Mouse (Mus musculus): ENCODE measurements around the gene Als2cr12. TPM values are rescaled to one million over a fixed set of nuclear protein-coding genes. Genes with fewer than 3 reads are reported as not detected.
"Not testable (repeated sequence)": the region's sequence is repeated elsewhere in the genome, so short reads cannot be mapped to it uniquely, and the experiment has no call there.

The Als2cr12 gene
- total RNA-seq, 2 experiments from 2014 or later = not detected

- intact Hi-C loops (cut with DNase I) = no loop called here
- DNase-seq (ENCODE audit: low spot score in 2 of 2) = no peak
Measured at GRCm38 (mm10) chr1:58621251-58621650, 74.5 kb downstream of the Als2cr12 start.

GRCm38 (mm10) chr1:58618766-58619165, 77.0 kb downstream of the Als2cr12 start:
- no peak for DNase-seq (ENCODE audit: low spot score in 2 of 2)
- intact Hi-C loops (cut with DNase I) = no loop called here

GRCm38 (mm10) chr1:58617978-58618668, 77.7 kb downstream of the Als2cr12 start:
- intact Hi-C loops (cut with DNase I) = no loop called here
- no peak for DNase-seq (ENCODE audit: low spot score in 2 of 2)

- intact Hi-C loops (cut with DNase I) = no loop called here
- DNase-seq (ENCODE audit: low spot score in 2 of 2) = peak; percentile 11 to 18
Measured at GRCm38 (mm10) chr1:58617076-58617475, 78.7 kb downstream of the Als2cr12 start.

GRCm38 (mm10) chr1:58616176-58616575, 79.6 kb downstream of the Als2cr12 start:
- no peak for DNase-seq (ENCODE audit: low spot score in 2 of 2)

GRCm38 (mm10) chr1:58615146-58615545, 80.6 kb downstream of the Als2cr12 start:
- intact Hi-C loops (cut with DNase I) = no loop called here
- DNase-seq (ENCODE audit: low spot score in 2 of 2) = no peak

More at GRCm38 (mm10) chr1:58616176-58616575, 79.6 kb downstream of the Als2cr12 start:
- intact Hi-C loops (cut with DNase I) = no loop called here

GRCm38 (mm10) chr1:58614424-58614823, 81.4 kb downstream of the Als2cr12 start:
- DNase-seq (ENCODE audit: low spot score in 2 of 2) = peak; percentile 23 to 84
- intact Hi-C loops (cut with DNase I) = no loop called here

- DNase-seq (ENCODE audit: low spot score in 2 of 2) = peak in 1 of 2 experiments; percentile 30
- intact Hi-C loops (cut with DNase I) = no loop called here
Measured at GRCm38 (mm10) chr1:58613786-58614185, 82.0 kb downstream of the Als2cr12 start.

- DNase-seq (ENCODE audit: low spot score in 2 of 2) = no peak
- intact Hi-C loops (cut with DNase I) = no loop called here
Measured at GRCm38 (mm10) chr1:58610611-58611010, 85.2 kb downstream of the Als2cr12 start.

GRCm38 (mm10) chr1:58610166-58610565, 85.6 kb downstream of the Als2cr12 start:
- intact Hi-C loops (cut with DNase I) = no loop called here

GRCm38 (mm10) chr1:58609591-58609990, 86.2 kb downstream of the Als2cr12 start:
- not testable (repeated sequence) for DNase-seq (ENCODE audit: low spot score in 2 of 2)

More at GRCm38 (mm10) chr1:58610166-58610565, 85.6 kb downstream of the Als2cr12 start:
- DNase-seq (ENCODE audit: low spot score in 2 of 2) = no peak

GRCm38 (mm10) chr1:58603738-58604137, 92.1 kb downstream of the Als2cr12 start:
- no peak for DNase-seq (ENCODE audit: low spot score in 2 of 2)

More at GRCm38 (mm10) chr1:58609591-58609990, 86.2 kb downstream of the Als2cr12 start:
- intact Hi-C loops (cut with DNase I) = not testable (repeated sequence)

GRCm38 (mm10) chr1:58602681-58603080, 93.1 kb downstream of the Als2cr12 start:
- intact Hi-C loops (cut with DNase I) = no loop called here
- DNase-seq (ENCODE audit: low spot score in 2 of 2) = no peak

More at GRCm38 (mm10) chr1:58603738-58604137, 92.1 kb downstream of the Als2cr12 start:
- intact Hi-C loops (cut with DNase I) = no loop called here

Other genes with a start within 250 kb of the Als2cr12 start
- 10 to 100 TPM; 25.5 to 26.5 TPM for gene Orc2, start 190.9 kb downstream of the Als2cr12 start, total RNA-seq (2021)
- gene Fam126b, start 109.7 kb downstream of the Als2cr12 start, total RNA-seq (2021) = 100 to 1,000 TPM; 137 to 145 TPM
- 100 to 1,000 TPM; 111 to 112 TPM for gene Ndufb3, start 109.6 kb downstream of the Als2cr12 start, total RNA-seq (2021)
- gene Cflar, start 15.5 kb upstream of the Als2cr12 start, total RNA-seq (2021) = 10 to 100 TPM; 23.9 to 25.8 TPM
- 1 to 10 TPM; 2.6 to 3.4 TPM for gene Casp8, start 99.4 kb upstream of the Als2cr12 start, total RNA-seq (2021)